12 mouse cellular contexts compared by ENCODE assay signal in genomic region chr8:92380571-92380970, GRCm38 (mm10). TPM values are rescaled to one million over a fixed set of nuclear protein-coding genes. Genes with fewer than 3 reads are reported as not detected.
DNase-seq lines count a peak whose midpoint lies in the region; ATAC-seq and TF ChIP-seq lines count a peak whose summit lies in the region.
"Had no signal": no experiment of that assay in that cellular context is flagged by ENCODE, and none has a peak within 500 bp of the region (broad histone marks: within the 10 kb centered on the region; RNA-seq: fewer than 3 reads in every experiment).

No protein-coding gene starts in this region.

- H3K4me2 ChIP-seq in liver, embryonic 14.5 days (ENCODE audit: low read depth): no peak overlapping the region
- no peak overlapping the region for H3K4me2 ChIP-seq in liver, embryonic 12.5 days
- H3K4me2 ChIP-seq in forebrain, embryonic 14.5 days (ENCODE audit: low read length): no peak overlapping the region
- H3K4me2 ChIP-seq: embryonic facial prominence, embryonic 13.5 days; lung, embryonic 15.5 days had no signal

- DNase-seq in heart, adult 18-20 months: peak; percentile 15 to 60
- no peak for DNase-seq in heart, adult 11 months
- DNase-seq in liver, embryonic 14.5 days (ENCODE audit: low read depth in 3 of 3, low spot score in 3 of 3): no peak
- DNase-seq in Patski (ENCODE audit: low read depth, low spot score): no peak
- peak; percentile 43 for DNase-seq in lung, postnatal 36 days
- DNase-seq in gastrocnemius, postnatal 14 days: no peak
- DNase-seq in forebrain, embryonic 14.5 days (ENCODE audit: low spot score): no peak
- DNase-seq: gastrocnemius, postnatal 10 days had no signal

- intact Hi-C loops in gastrocnemius, postnatal 14 days (cut with DNase I; ENCODE audit: low total_unique reads): no loop called here

- CTCF ChIA-PET in Patski (lab: Charles Lee): interaction anchor here (0.7 to 1.4 kb wide), 7 partner anchors 11 to 1002 kb away, joined by 3 to 4 read pairs (median 3); no protein-coding TSS in a partner anchor

- TF ChIP-seq EP300 in liver, embryonic 14.5 days (IDR thresholded peaks at IDR 0.05; ENCODE audit: low read depth): no peak

- no peak for ATAC-seq in liver, embryonic 14.5 days (ENCODE audit: insufficient read depth)
- no peak for ATAC-seq in liver, embryonic 12.5 days
- no peak for ATAC-seq in Patski
- no peak for ATAC-seq in forebrain, embryonic 14.5 days

- no peak overlapping the region for H3K27ac ChIP-seq in liver, embryonic 14.5 days
- H3K27ac ChIP-seq in liver, embryonic 12.5 days: no peak overlapping the region
- H3K27ac ChIP-seq in forebrain, embryonic 14.5 days (ENCODE audit: low read depth, low read length): no peak overlapping the region
- H3K27ac ChIP-seq: embryonic facial prominence, embryonic 13.5 days; lung, embryonic 15.5 days had no signal

- no peaks in the 10 kb centered on the region for H3K36me3 ChIP-seq in liver, embryonic 14.5 days (replicated peaks; ENCODE audit: control insufficient read depth, insufficient read depth, low read depth)
- H3K36me3 ChIP-seq in liver, embryonic 12.5 days: no peaks in the 10 kb centered on the region
- H3K36me3 ChIP-seq in forebrain, embryonic 14.5 days (ENCODE audit: control insufficient read depth, insufficient read depth, low read length): no peaks in the 10 kb centered on the region
- H3K36me3 ChIP-seq: embryonic facial prominence, embryonic 13.5 days; G1E; lung, embryonic 15.5 days had no signal

- POLR2A ChIA-PET in Patski (lab: Charles Lee): interaction anchor here (0.6 to 1.5 kb wide), 2 partner anchors 22 to 82 kb away, joined by 3 to 5 read pairs; no protein-coding TSS in a partner anchor

- H3K4me3 ChIP-seq in liver, embryonic 14.5 days (ENCODE audit: insufficient read depth in 1 of 2, low read depth in 2 of 2, low read length in 2 of 2): no peak overlapping the region
- no peak overlapping the region for H3K4me3 ChIP-seq in liver, embryonic 12.5 days
- H3K4me3 ChIP-seq in forebrain, embryonic 14.5 days (ENCODE audit: low read depth, low read length): no peak overlapping the region
- H3K4me3 ChIP-seq: embryonic facial prominence, embryonic 13.5 days; lung, embryonic 15.5 days had no signal

- in situ Hi-C loops in Patski (cut with MboI; ENCODE audit: low pct_unique_long_range_greater_than_20kb): no loop called here

- H3K4me1 ChIP-seq in liver, embryonic 14.5 days (replicated peaks; ENCODE audit: control insufficient read depth in 2 of 2, insufficient read depth in 2 of 2, low read length in 1 of 2): no peaks in the 10 kb centered on the region
- no peaks in the 10 kb centered on the region for H3K4me1 ChIP-seq in liver, embryonic 12.5 days
- H3K4me1 ChIP-seq in forebrain, embryonic 14.5 days (ENCODE audit: control insufficient read depth, insufficient read depth, low read length): peaks cover 4% of the 10 kb centered on the region; the same call in 1 of the 2 replicates

- 51% methylated on average over 2 of the region's 2 CpGs for WGBS in liver, embryonic 14.5 days (ENCODE audit: insufficient replicate concordance)
- 26% methylated on average over 2 of the region's 2 CpGs for WGBS in liver, embryonic 12.5 days (ENCODE audit: insufficient replicate concordance)
- WGBS in forebrain, embryonic 14.5 days: 52% methylated on average over 2 of the region's 2 CpGs

- no peaks in the 10 kb centered on the region for H3K27me3 ChIP-seq in liver, embryonic 14.5 days (ENCODE audit: control insufficient read depth, insufficient read depth, low read length)
- H3K27me3 ChIP-seq in liver, embryonic 12.5 days (replicated peaks): peaks cover 28% of the 10 kb centered on the region
- no peaks in the 10 kb centered on the region for H3K27me3 ChIP-seq in Patski
- H3K27me3 ChIP-seq in forebrain, embryonic 14.5 days (replicated peaks; ENCODE audit: control insufficient read depth, insufficient read depth, low read length): 0 out of 2 replicates have a peak, but pooled peaks cover 3% of the 10 kb centered on the region

- H3K9ac ChIP-seq in liver, embryonic 14.5 days (replicated peaks): no peak overlapping the region
- no peak overlapping the region for H3K9ac ChIP-seq in liver, embryonic 12.5 days
- H3K9ac ChIP-seq in forebrain, embryonic 14.5 days (ENCODE audit: low read length): no peak overlapping the region
- H3K9ac ChIP-seq: embryonic facial prominence, embryonic 13.5 days; lung, embryonic 15.5 days had no signal

- TF ChIP-seq CTCF in liver, embryonic 14.5 days (IDR thresholded peaks at IDR 0.05; ENCODE audit: low read depth): peak; percentile 43
- peak; percentile 82 for TF ChIP-seq CTCF in Patski (IDR thresholded peaks at IDR 0.05)

- no peaks in the 10 kb centered on the region for H3K9me3 ChIP-seq in liver, embryonic 14.5 days (ENCODE audit: control insufficient read depth, low read length)
- H3K9me3 ChIP-seq in liver, embryonic 12.5 days (replicated peaks): no peaks in the 10 kb centered on the region
- H3K9me3 ChIP-seq in forebrain, embryonic 14.5 days (replicated peaks; ENCODE audit: control insufficient read depth, low read length): no peaks in the 10 kb centered on the region
- H3K9me3 ChIP-seq: embryonic facial prominence, embryonic 13.5 days; lung, embryonic 15.5 days had no signal

RNA-seq across cellular contexts. Expression of gene Irx5, which starts 23.1 kb away (rescaled TPM):
- 1 to 10 TPM; 6.0 to 6.5 TPM for total RNA-seq in heart, adult 18-20 months (2021)
- polyA plus RNA-seq in liver, embryonic 14.5 days (2012; rRNA removed): 0.04 TPM in 2 replicates
- polyA plus RNA-seq in liver, embryonic 14.5 days (2014; fragmentation: Nextera tagmentation; extraction: Ambion mirVana): not detected in 2 replicates
- polyA plus RNA-seq in liver, embryonic 12.5 days (2016; fragmentation: Nextera tagmentation; extraction: Ambion mirVana): 0.32 and 0.38 TPM in 2 replicates
- polyA plus RNA-seq in Patski (2021): 17.5 TPM
- not detected for total RNA-seq in gastrocnemius, postnatal 14 days (2021)
- polyA plus RNA-seq in forebrain, embryonic 14.5 days (2014; fragmentation: Nextera tagmentation; extraction: Ambion mirVana): 1.3 and 2.0 TPM in 2 replicates

Comparison
In these comparisons a context has a peak if more than half of its experiments do, and no peak if none do; other contexts are left out.
1. DNase-seq: peak in heart, adult 18-20 months (2 of 2) and lung, postnatal 36 days (single experiment); none in heart, adult 11 months (single experiment), liver, embryonic 14.5 days (0 of 3), Patski (single experiment), gastrocnemius, postnatal 14 days (single experiment) and forebrain, embryonic 14.5 days (single experiment).